Mouse (Mus musculus): ENCODE measurements around the gene Exosc2.

DNA sequence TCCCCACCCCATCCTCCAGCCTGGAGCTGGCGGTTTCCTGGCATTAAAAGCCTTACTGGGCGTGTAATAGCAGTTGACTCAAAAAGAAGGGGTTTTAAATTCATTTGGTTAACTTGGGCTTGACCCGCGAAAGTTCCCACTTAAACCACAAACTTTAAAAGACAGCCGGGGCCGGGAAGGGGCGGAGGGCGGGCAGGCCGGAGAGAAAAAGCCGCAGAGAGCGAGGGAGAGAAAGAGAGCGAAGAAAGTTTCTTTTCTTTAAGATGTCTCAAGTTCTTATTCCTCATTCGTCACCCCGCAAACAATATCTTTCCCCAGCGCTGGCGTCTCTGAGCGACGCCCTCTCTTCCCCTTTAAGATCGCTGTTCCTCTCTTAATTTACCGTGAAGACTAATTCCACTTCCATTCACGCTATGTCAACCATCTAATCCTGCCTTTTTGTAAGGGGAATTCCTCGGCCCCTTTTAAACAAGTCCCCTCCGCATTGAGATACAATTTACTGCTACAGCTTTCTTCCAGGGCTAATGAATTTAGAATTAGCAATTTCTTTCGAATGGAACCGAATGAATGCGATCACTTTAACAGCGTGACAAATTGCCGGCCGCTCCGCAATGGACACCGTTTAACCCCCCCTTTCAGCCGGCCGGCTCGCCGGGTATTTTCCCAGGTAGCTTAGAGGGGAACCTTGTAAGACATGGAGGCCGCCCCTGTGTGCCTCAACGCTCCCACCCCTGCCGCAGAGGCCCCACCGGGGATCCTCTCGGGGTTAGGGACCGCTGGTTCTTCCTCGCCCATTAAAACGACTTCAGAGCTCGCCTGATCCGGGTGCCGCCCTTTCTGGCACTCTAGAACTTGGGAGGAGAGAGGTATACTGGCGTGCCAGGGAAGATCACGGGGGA lies 29.7 kb upstream of the Exosc2 start:
- TF ChIP-seq CTCF (IDR thresholded peaks at IDR 0.05; ENCODE audit: extremely low read depth, insufficient read depth, low read length) (no peak), POLR2A (IDR thresholded peaks at IDR 0.05; ENCODE audit: extremely low read depth, insufficient read depth, low read length) (no peak)

Measured in cortical plate, adult 2 months (tissue).